Mouse (Mus musculus) G1E (cell line): ENCODE measurements around the gene Tmsb10.

Experiments used
- CTCF ChIP-seq: IDR thresholded peaks from 2 replicates; pipeline ENCODE4 v1.5.1; 2012; ENCODE audit warnings: low read depth, low read length, inconsistent platforms, mixed read lengths
- GATA1 ChIP-seq: IDR thresholded peaks from 2 replicates; pipeline ENCODE4 v1.6.1; 2012; ENCODE audit warnings: borderline replicate concordance, low read length, inconsistent platforms, mixed read lengths
- GATA2 ChIP-seq: IDR thresholded peaks from 2 replicates; pipeline ENCODE4 v1.6.1; 2012; ENCODE audit warnings: low read depth, low read length, inconsistent platforms, borderline replicate concordance
- TAL1 ChIP-seq: conservative IDR thresholded peaks from 2 replicates; pipeline ENCODE4 v1.6.1; 2012; ENCODE audit warnings: low read depth, low read length, inconsistent platforms, mixed read lengths

DNA sequence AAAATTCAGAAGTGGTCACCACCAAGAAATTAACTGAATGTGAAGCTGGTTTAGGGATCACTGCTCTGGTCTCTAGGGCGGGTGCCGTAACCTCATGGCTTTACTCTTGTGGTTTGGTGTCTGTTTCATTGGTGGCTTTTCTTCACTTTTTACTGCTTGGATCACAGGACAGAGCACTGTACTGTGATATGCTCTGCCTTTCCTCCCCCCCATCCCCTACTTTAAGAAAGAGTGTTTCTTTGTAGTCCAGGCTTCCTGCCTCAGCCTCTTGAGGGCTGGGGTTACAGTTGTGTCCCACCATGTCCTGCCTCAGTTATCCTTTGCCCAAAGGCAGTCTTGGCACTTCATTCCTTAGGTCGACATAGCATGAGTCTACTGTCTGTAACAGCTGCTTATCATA lies 21.1 kb downstream of the Tmsb10 start:
- TF ChIP-seq TAL1 (no peak), CTCF (no peak), GATA1 (no peak), GATA2 (no peak)
